Mouse (Mus musculus) heart, embryonic 14.5 days (tissue): ENCODE results near the gene Gm3739. TPM values are rescaled to one million over a fixed set of nuclear protein-coding genes. Genes with fewer than 3 reads are reported as not detected.
"Not testable (repeated sequence)": the region's sequence is repeated elsewhere in the genome, so short reads cannot be mapped to it uniquely, and the experiment has no call there.

Experiments
- ATAC-seq: fragments of 200-750 bp; cut with Nextera tagmentation; 2 replicates; pipeline ENCODE4 v1.8.0; 2017; ENCODE audit warnings: low read depth, moderate TSS enrichment; ENCODE audit not compliant: insufficient number of reproducible peaks, insufficient read depth, low FRiP score
- H3K27ac ChIP-seq, 2 experiments: fragments of 200-500 bp in 1 of 2; fragments of 300-500 bp in 1 of 2; sonication (generic) in 1 of 2; replicated peaks in 1 of 2; 2 replicates each; pipeline ENCODE4 v1.5.1; 2012 to 2014; ENCODE audit warnings: low read depth in 2 of 2, low read length in 2 of 2, control low read depth in 1 of 2, mild to moderate bottlenecking in 1 of 2, mixed read lengths in 1 of 2; ENCODE audit not compliant: control insufficient read depth in 1 of 2, insufficient read depth in 1 of 2
- H3K27me3 ChIP-seq: fragments of 300-500 bp; sonication (generic); 2 replicates; pipeline ENCODE4 v1.6.1; 2014; ENCODE audit warnings: mild to moderate bottlenecking, low read length, control low read depth; ENCODE audit not compliant: control insufficient read depth, insufficient read depth
- H3K36me3 ChIP-seq: fragments of 300-500 bp; sonication (generic); 2 replicates; pipeline ENCODE4 v1.6.1; 2014; ENCODE audit warnings: mild to moderate bottlenecking, control low read depth, low read length, mixed read lengths; ENCODE audit not compliant: control insufficient read depth, insufficient read depth
- H3K4me1 ChIP-seq, 2 experiments: fragments of 200-500 bp in 1 of 2; fragments of 300-500 bp in 1 of 2; sonication (generic) in 1 of 2; 2 replicates each; pipeline ENCODE4 v1.6.1; 2012 to 2014; ENCODE audit warnings: low read length in 2 of 2, control low read depth in 1 of 2, mixed read lengths in 1 of 2; ENCODE audit not compliant: control insufficient read depth in 2 of 2, insufficient read depth in 2 of 2
- H3K4me2 ChIP-seq: fragments of 300-500 bp; sonication (generic); 2 replicates; pipeline ENCODE4 v1.6.1; 2014; ENCODE audit warnings: mild to moderate bottlenecking, low read length
- H3K4me3 ChIP-seq, 2 experiments: fragments of 200-500 bp in 1 of 2; fragments of 300-500 bp in 1 of 2; sonication (generic) in 1 of 2; 2 replicates each; pipeline ENCODE4 v1.5.1; 2012 to 2014; ENCODE audit warnings: low read length in 2 of 2, mild to moderate bottlenecking in 2 of 2, control low read depth in 1 of 2, low read depth in 1 of 2, moderate library complexity in 1 of 2; ENCODE audit not compliant: control insufficient read depth in 1 of 2, insufficient read depth in 1 of 2
- H3K9ac ChIP-seq: fragments of 300-500 bp; sonication (generic); 2 replicates; pipeline ENCODE4 v1.6.1; 2014; ENCODE audit warnings: mild to moderate bottlenecking, low read length
- H3K9me3 ChIP-seq: fragments of 300-500 bp; sonication (generic); 2 replicates; pipeline ENCODE4 v1.6.1; 2016; ENCODE audit warnings: low read length, control low read depth; ENCODE audit not compliant: control insufficient read depth
- WGBS: fragments of 180-500 bp; shearing (Covaris S2); extraction: QIAGEN DNeasy Blood & Tissue Kit; methylation state at CpG from one replicate; pipeline ENCODE4 v1.1.7; 2014; 5-methylcytosine and 5-hydroxymethylcytosine counted together
- polyA plus RNA-seq: library from polyadenylated mRNA; unstranded; fragments of >200 nt; fragmentation: Nextera tagmentation; extraction: Ambion mirVana; gene quantifications from 2 replicates; pipeline ENCODE4 v1.2.1, GENCODE M21; 2014

Gene Gm3739
- 2.1 and 2.3 TPM in 2 replicates for polyA plus RNA-seq

- H3K4me1 ChIP-seq, H3K27me3 ChIP-seq, H3K36me3 ChIP-seq, H3K27ac ChIP-seq, ATAC-seq, H3K9me3 ChIP-seq: not testable (repeated sequence)
- Histone ChIP-seq H3K4me3 (peak within 1 kb of the TSS; percentile 48 to 57), H3K4me2 (peak within 1 kb of the TSS; percentile 68), H3K9ac (peak within 1 kb of the TSS; percentile 72)
- 0% methylated on average over 10 of the region's 35 CpGs for WGBS
Measured at GRCm38 (mm10) chr14:7314661-7315060, at the start of gene Gm3739. Gene Gm3739, minus strand, starts transcription at chr14:7315049.

- H3K27me3 ChIP-seq, H3K9ac ChIP-seq, H3K36me3 ChIP-seq, H3K9me3 ChIP-seq, H3K4me1 ChIP-seq, H3K4me3 ChIP-seq, H3K4me2 ChIP-seq, H3K27ac ChIP-seq, ATAC-seq: not testable (repeated sequence)
- WGBS: no CpG with 5 or more reads among the region's 1 CpGs
Measured at GRCm38 (mm10) chr14:7332295-7332694, 17.4 kb upstream of the Gm3739 start, which contains the start of gene Gm5797. Gene Gm5797, minus strand, starts transcription at chr14:7332395.

- H3K36me3 ChIP-seq, ATAC-seq, H3K27me3 ChIP-seq, H3K9me3 ChIP-seq, H3K27ac ChIP-seq, H3K4me1 ChIP-seq: not testable (repeated sequence)
- H3K4me3 ChIP-seq: peak overlapping the region; percentile 48 to 57
- WGBS: 1% methylated on average over 12 of the region's 19 CpGs
- peak overlapping the region; percentile 72 for H3K9ac ChIP-seq
- H3K4me2 ChIP-seq: peak overlapping the region; percentile 68
Measured at GRCm38 (mm10) chr14:7315093-7315492, 244 bp upstream of the Gm3739 start.

GRCm38 (mm10) chr14:7264614-7265013 is 50.2 kb downstream of the Gm3739 start, which contains the start of gene Gm3727:
Gene Gm3727, minus strand, starts transcription at chr14:7264714.
- not testable (repeated sequence) for H3K4me1 ChIP-seq, H3K9me3 ChIP-seq, H3K4me2 ChIP-seq, H3K27me3 ChIP-seq, H3K4me3 ChIP-seq, H3K36me3 ChIP-seq, H3K9ac ChIP-seq, ATAC-seq, H3K27ac ChIP-seq
- 52% methylated on average over 3 of the region's 3 CpGs for WGBS

Other genes starting within 250 kb of the Gm3739 start
- gene Gm3696, start 214.4 kb downstream of the Gm3739 start, polyA plus RNA-seq: 1.6 and 1.8 TPM in 2 replicates
- not detected in 2 replicates for gene Gm6676, start 189.6 kb downstream of the Gm3739 start, polyA plus RNA-seq
- gene Gm3512, start 140.5 kb downstream of the Gm3739 start, polyA plus RNA-seq: 2.2 and 4.6 TPM in 2 replicates
- not detected in 2 replicates for gene Gm16434, start 120.5 kb downstream of the Gm3739 start, polyA plus RNA-seq
- gene Gm3727, start 50.3 kb downstream of the Gm3739 start, polyA plus RNA-seq: not detected in 2 replicates
- gene Gm5797, start 17.3 kb upstream of the Gm3739 start, polyA plus RNA-seq: not detected in 2 replicates
- gene Gm8374, start 50.1 kb upstream of the Gm3739 start, polyA plus RNA-seq: not detected in 2 replicates
- gene Gm3755, start 135.9 kb upstream of the Gm3739 start, polyA plus RNA-seq: not detected in 2 replicates
- 1.5 TPM in 1 of 2 replicates, not detected in the other for gene Gm3752, start 168.7 kb upstream of the Gm3739 start, polyA plus RNA-seq